Mouse (Mus musculus) layer of hippocampus, postnatal 10 days (tissue): ENCODE measurements around the gene Slc1a2. TPM values are rescaled to one million over a fixed set of nuclear protein-coding genes. Genes with fewer than 3 reads are reported as not detected.

ENCODE experiments used
- DNase-seq, 2 experiments: peaks; one replicate each; pipeline ENCODE4 v3.0.0; 2021; ENCODE audit warnings: low spot score in 2 of 2
- total RNA-seq, 2 experiments: library from RNA; stranded (reverse); gene quantifications; 2 replicates each; pipeline ENCODE4 v1.2.3; 2021

The Slc1a2 gene
- total RNA-seq, 2 experiments from 2014 or later = 1,474 to 1,476 TPM

GRCm38 (mm10) chr2:102712049-102712448, 53.6 kb downstream of the Slc1a2 start:
- DNase-seq = no peak

DNA sequence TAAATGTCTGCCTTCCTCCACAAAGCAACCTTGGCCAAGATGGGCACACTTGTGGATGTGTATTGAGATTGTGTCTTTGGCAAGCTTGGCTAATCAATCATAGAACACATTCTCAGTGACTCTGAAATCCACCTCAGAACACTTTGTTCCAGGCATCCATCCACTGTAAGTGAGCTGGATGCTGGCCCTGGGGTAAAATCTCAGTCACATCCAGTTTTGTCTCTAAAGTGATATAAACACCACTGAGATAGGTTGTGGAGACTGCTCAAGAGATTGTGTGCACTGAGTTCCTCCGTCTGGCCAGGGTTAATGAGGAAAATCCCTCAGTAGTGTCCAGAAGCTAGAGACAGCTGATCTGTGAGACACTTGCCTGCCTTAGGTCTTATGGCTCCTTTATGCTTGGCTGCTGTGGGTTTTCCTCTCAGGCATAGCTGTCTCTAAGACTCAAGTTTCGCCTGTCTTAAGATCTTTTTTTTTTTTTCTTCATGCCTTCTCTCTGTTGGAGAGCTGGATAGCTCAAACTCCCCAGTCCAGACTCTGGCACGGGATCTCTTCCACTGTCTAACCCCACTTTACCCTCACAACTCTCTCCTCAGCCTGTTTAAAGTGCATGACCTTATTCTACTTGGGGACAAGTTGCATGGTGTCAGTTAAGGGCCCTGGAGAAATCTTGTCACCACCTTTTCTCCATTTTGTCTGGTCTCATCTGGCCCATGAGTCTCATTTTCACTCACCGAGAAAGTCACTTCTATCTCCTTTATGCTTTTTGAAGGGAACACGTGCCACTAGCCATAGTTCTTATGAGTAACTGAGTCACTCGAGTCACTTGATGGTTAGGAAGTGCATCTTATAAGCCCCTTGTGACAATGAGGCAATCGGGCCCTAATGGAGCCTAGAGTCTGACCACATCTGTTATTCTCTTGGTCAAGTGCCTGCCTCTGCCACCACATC, 54.5 kb downstream of the Slc1a2 start:
- DNase-seq = no peak

GRCm38 (mm10) chr2:102714320-102714719, 55.9 kb downstream of the Slc1a2 start:
- no peak for DNase-seq

- DNase-seq = no peak
Observed at GRCm38 (mm10) chr2:102715754-102716153, 57.3 kb downstream of the Slc1a2 start.

GRCm38 (mm10) chr2:102721859-102722258, 63.4 kb downstream of the Slc1a2 start:
- no peak for DNase-seq

DNA sequence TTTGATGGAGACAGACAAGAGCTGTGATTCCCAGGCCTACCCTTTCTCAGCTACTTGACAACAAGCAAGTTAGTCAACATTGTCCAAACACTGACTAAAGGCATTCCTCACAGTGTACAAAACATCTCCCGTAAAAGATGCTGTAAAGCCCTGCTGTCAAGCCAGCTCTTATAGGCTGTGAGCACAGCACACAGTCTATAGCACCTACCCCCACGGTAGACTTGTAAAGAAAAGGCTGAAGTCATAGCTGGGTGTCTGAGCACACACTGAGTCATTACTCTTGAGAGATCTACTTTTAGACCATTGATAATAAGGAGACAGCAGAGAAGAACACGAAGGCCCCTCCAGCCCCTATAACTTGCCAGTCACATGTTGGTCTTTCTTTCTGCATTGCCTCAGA, 66.6 kb downstream of the Slc1a2 start:
- DNase-seq = no peak

DNA sequence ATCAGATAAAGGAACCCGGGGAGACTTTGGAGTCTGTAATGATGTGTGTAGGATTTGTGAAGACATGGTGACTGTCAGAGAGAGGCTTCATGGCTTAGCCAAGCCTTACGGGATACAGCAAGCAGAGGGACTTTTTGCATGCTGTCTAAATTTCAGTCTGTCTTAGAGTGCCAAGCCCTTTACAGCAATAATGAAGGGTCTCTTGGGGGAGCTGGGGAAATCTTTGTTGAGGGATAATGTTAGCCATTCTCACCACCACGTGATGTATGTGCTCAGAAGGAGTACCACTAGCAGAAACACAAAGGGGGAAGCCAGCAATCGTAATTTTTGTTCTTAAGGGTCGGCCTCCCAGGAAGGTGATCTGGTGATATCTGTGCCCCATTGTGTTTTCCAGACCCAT, 71.9 kb downstream of the Slc1a2 start:
- no peak for DNase-seq

DNA sequence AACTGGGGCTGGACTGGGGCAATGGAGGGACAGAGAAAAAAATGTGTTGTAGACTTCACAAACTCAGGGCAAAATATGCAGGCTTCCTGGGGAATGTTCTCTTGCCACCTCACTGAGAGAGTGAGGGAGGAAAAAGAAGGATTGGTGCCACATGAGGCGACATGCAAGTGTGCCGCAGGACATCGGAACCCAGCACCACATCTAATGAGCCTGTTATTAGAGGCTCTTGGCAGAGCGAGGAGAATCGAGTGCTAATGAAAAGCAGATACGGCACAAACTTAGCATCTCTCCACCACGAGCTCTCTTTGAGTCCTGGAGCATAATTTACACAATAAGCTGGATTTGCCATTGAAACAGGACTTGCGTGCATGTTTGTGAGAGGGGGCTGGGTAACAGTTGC, 72.3 kb downstream of the Slc1a2 start:
- DNase-seq = no peak

DNA sequence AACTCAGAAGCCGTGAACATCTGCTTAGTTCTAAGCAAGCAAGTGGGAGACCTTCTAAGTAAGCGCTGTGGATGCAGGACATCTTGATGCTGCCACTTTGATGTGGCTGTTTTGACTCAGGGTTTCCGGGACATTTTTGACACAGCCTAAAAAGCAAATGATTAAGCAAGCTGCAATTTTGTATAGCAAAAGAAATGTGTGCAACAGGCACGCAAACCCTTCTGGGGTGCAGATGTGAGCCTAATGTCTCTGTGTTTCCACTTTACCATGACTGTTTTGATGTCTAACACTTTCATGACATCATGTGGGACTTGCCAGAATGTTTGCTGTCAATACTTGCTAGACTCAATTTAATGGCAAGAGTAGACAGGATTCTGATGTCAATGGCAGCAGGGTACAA, 74.7 kb downstream of the Slc1a2 start:
- DNase-seq = no peak

- no peak for DNase-seq
Observed at GRCm38 (mm10) chr2:102734055-102734454, 75.6 kb downstream of the Slc1a2 start.

- DNase-seq = no peak
Observed at GRCm38 (mm10) chr2:102735031-102735430, 76.6 kb downstream of the Slc1a2 start.

DNA sequence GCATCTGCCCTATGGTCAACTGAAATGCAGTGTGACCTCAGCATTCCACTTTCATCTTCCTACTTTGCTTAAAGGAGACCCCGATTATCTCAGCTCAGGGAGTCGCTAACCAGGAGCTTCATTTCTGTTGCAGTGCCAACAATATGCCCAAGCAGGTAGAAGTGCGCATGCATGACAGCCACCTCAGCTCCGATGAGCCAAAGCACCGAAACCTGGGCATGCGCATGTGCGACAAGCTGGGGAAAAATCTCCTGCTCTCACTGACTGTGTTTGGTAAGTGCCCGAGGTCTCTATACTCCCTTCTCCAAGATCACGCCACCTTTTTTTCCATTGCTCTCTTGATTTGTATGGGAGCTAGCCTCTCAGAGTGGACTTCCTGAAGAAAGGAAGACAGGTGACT, 77.4 kb downstream of the Slc1a2 start:
- no peak for DNase-seq

DNA sequence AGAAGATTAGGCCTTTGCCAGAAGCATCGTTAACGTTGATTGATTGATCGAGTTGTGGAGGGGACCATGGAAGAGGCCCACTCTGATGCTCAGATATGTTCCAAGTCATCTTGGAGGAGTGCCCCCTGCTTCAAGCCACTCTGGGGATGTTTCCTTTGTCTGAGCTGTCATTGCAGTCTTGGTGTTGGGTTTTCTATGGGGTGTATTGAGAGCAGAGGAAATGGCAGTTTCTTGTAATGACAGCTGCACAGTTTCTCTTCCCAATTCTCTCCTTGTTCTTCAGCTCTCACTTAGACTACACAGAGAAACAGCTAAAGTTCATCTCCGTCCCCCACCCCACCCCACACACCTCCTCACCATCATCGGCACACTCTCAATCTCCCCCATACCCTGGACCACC, 78.0 kb downstream of the Slc1a2 start:
- DNase-seq = no peak

DNA sequence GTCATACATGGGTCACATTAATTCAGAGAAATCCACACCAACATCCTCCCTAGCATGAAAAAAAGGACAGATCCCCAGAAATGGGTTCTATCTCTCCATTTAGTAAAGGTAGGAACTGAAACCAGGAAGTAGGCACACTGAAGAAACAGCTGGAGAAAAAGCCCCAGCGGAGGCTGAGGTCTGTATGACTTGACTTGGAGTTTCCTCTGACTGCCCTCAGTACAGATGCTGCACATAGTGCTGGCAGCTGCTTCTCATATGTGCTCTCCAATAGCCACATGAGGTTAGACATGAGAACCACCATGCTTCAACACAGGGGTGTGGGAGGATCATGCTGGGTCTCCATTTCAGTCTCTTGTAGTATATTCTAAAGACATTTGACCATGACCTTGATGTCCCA, 80.4 kb downstream of the Slc1a2 start:
- no peak for DNase-seq

GRCm38 (mm10) chr2:102742685-102743084, 84.2 kb downstream of the Slc1a2 start:
- DNase-seq = no peak

DNA sequence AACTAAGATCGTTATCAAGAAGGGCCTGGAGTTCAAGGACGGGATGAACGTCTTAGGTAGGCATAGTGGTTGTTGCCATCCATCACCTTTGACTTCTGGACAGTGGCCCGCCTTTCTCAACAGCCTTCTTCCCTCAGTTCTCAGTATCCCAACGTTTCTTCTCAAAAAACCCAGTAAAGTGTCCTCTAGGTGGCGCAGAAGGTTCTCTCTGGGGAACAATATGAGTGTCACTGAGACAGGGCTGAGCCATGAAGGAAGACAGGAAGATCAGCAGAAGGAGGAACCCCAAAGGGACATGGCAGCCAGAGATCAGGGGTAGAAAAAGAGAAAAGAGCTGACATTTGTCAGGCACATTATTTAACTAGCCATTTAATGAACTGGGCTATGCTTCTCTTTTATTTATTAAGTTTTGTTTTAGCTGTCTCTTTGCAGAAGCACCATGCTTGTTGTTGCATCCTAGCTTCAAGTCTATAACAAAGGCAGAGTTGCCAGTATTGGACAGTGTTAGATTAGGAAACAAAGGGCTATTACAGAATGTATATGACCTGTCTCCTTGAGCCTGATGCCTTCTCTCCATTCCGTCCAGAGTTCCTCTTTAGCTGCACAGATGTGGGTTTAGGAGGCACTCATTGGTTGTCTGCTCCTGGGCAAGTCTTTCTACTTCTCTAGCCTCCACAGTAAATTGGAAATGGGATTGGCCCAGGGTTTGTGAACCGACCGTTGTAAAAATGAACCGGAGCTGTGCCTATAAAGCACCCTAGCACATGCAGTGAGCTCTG, 85.6 kb downstream of the Slc1a2 start:
- DNase-seq = peak; percentile 53 to 68

DNA sequence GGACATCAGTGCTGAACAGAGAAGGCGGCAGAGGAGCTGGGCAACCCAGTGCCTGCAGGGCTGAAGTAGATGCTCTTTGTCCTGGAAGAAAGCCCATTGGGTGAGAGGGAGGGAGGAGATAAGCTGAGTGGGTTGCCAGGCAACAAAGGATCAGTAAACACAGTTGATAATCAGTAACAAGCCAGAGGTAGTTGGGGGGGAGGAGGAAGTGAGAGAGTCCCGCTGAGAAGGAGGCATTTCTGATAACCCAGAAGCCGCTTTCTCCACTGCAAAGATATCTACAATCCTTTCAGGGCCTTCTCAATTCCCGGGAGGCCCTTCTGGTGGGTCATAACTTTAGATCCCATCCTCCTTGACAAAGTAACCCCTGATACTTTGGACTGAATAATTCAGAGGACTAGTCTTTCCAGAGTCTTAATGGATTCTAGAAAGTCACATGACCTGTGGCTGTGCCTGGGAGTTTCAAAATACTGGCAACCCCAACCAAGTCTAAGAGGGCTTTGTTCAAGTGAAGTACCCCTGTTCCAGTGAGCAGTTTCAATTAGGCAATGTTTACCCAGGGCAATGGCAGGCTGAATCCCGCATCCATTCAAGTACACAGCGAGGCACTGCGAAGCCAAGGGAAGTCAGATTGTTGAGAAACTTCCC, 86.9 kb downstream of the Slc1a2 start:
- no peak for DNase-seq

GRCm38 (mm10) chr2:102747758-102748157, 89.3 kb downstream of the Slc1a2 start:
- DNase-seq = no peak

DNA sequence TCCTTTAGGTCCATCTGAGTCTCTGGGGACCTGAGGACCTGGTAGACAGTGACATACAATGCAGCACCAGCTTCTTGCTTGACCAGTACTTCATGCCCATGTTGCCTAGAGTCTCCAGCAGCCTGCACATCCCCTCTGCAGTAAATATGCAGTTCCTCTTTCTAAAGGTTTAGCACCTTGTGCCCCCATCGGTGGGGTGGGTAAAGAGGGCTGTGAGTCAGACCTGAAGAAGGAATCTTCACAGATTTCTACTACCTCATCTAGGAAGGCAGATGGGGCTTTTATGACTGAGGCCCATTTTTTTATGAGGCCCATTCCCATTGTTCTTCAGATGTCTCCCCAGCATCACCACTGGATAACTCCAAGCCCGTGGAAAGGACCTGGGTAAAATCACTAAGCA, 91.5 kb downstream of the Slc1a2 start:
- no peak for DNase-seq

DNA sequence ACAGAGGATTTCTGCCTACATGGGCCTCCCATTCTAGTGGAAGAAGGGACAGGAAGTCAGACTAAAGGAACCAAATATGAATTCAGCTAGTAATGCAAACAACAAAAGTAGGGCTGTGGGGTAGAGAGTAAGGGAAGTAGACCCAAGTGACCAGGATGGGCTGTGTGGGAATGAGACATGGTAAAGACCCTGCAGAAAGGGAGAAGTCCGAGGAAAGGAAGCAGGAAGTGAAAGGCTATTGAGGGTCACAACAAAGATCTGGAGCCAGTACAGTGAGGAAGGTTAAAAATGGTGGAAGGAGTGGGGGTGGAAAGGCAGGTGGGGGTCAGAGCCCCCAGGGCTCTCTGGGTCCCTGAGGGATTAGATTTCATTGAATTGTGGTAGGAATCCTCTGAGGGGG, 93.4 kb downstream of the Slc1a2 start:
- DNase-seq = no peak

GRCm38 (mm10) chr2:102757241-102757860, 98.9 kb downstream of the Slc1a2 start:
- no peak for DNase-seq
